Mouse (Mus musculus) lung, embryonic 14.5 days (tissue): ENCODE measurements at regions not wholly inside any gene's neighbourhood (a gene's known extent, or its start where the extent isn't known, plus 50 kb on each side); places are given as distances from the start of the nearest gene placed in this dataset.

ENCODE experiments used
- ATAC-seq: fragments of 200-750 bp; cut with Nextera tagmentation; 2 replicates; pipeline ENCODE4 v1.8.0; 2017; ENCODE audit warnings: mild to moderate bottlenecking, moderate TSS enrichment, moderate library complexity; ENCODE audit not compliant: insufficient read depth
- DNase-seq: peaks from one replicate; pipeline ENCODE4 v3.0.0-alpha.2; 2015
- H3K27ac ChIP-seq: fragments of 300-500 bp; sonication (generic); 2 replicates; pipeline ENCODE4 v1.5.1; 2014; ENCODE audit warnings: low read depth, mild to moderate bottlenecking, moderate library complexity
- H3K27me3 ChIP-seq: fragments of 300-500 bp; sonication (generic); 2 replicates; pipeline ENCODE4 v1.6.1; 2014; ENCODE audit warnings: low read length, control low read depth; ENCODE audit not compliant: insufficient read depth
- H3K36me3 ChIP-seq: fragments of 300-500 bp; sonication (generic); 2 replicates; pipeline ENCODE4 v1.6.1; 2014; ENCODE audit warnings: control low read depth; ENCODE audit not compliant: insufficient read depth
- H3K4me1 ChIP-seq: fragments of 300-500 bp; sonication (generic); 2 replicates; pipeline ENCODE4 v1.6.1; 2014; ENCODE audit warnings: antibody characterized with exemption, control low read depth; ENCODE audit not compliant: insufficient read depth
- H3K4me2 ChIP-seq: fragments of 300-500 bp; sonication (generic); 2 replicates; pipeline ENCODE4 v1.6.1; 2014; ENCODE audit warnings: mild to moderate bottlenecking
- H3K4me3 ChIP-seq: fragments of 300-500 bp; sonication (generic); 2 replicates; pipeline ENCODE4 v1.5.1; 2014; ENCODE audit warnings: low read depth, low read length
- H3K9ac ChIP-seq: fragments of 300-500 bp; sonication (generic); 2 replicates; pipeline ENCODE4 v1.6.1; 2014
- H3K9me3 ChIP-seq: fragments of 300-500 bp; sonication (generic); 2 replicates; pipeline ENCODE4 v1.6.1; 2016; ENCODE audit warnings: low read depth, low read length, control low read depth
- CTCF ChIP-seq: IDR thresholded peaks from 2 replicates; pipeline ENCODE4 v1.5.1; 2016; ENCODE audit warnings: antibody characterized with exemption, low read depth
- WGBS: fragments of 180-500 bp; shearing (Covaris S2); extraction: QIAGEN DNeasy Blood & Tissue Kit; methylation state at CpG from one replicate; pipeline ENCODE4 v1.1.7; 2014; 5-methylcytosine and 5-hydroxymethylcytosine counted together

- TF ChIP-seq CTCF: no peak
- DNase-seq: no peak
- WGBS: 81% methylated on average over 4 of the region's 4 CpGs
These were observed 1455.1 kb downstream of the Rapgef2 start for GRCm38 (mm10) chr3:77831256-77831655.

GRCm38 (mm10) chr3:77830219-77830618, 1456.1 kb downstream of the Rapgef2 start:
- Histone ChIP-seq H3K36me3 (no peaks in the 10 kb centered on the region), H3K9ac (no peak overlapping the region), H3K27me3 (no peaks in the 10 kb centered on the region), H3K9me3 (no peaks in the 10 kb centered on the region), H3K4me2 (no peak overlapping the region), H3K4me3 (no peak overlapping the region), H3K4me1 (no peaks in the 10 kb centered on the region), H3K27ac (no peak overlapping the region)
- ATAC-seq (no peak), DNase-seq (no peak)
- TF ChIP-seq CTCF: no peak

More at GRCm38 (mm10) chr3:77831256-77831655, 1455.1 kb downstream of the Rapgef2 start:
- H3K4me3 ChIP-seq: no peak overlapping the region
- H3K4me2 ChIP-seq: no peak overlapping the region
- ATAC-seq: no peak
- no peaks in the 10 kb centered on the region for H3K4me1 ChIP-seq
- H3K36me3 ChIP-seq: no peaks in the 10 kb centered on the region
- H3K27me3 ChIP-seq: no peaks in the 10 kb centered on the region
- no peaks in the 10 kb centered on the region for H3K9me3 ChIP-seq
- H3K9ac ChIP-seq: no peak overlapping the region
- H3K27ac ChIP-seq: no peak overlapping the region

- ATAC-seq: no peak
- Histone ChIP-seq H3K9ac (no peak overlapping the region), H3K4me1 (no peaks in the 10 kb centered on the region), H3K36me3 (no peaks in the 10 kb centered on the region), H3K9me3 (no peaks in the 10 kb centered on the region), H3K27ac (no peak overlapping the region), H3K4me2 (no peak overlapping the region), H3K4me3 (no peak overlapping the region), H3K27me3 (no peaks in the 10 kb centered on the region)
- 77% methylated on average over 2 of the region's 2 CpGs for WGBS
- DNase-seq: no peak
- TF ChIP-seq CTCF: no peak
These were observed 1485.5 kb downstream of the Rapgef2 start for GRCm38 (mm10) chr3:77800776-77801175.

- Histone ChIP-seq H3K27me3 (no peaks in the 10 kb centered on the region), H3K4me3 (no peak overlapping the region), H3K9ac (no peak overlapping the region), H3K36me3 (no peaks in the 10 kb centered on the region), H3K9me3 (no peaks in the 10 kb centered on the region), H3K27ac (no peak overlapping the region), H3K4me2 (no peak overlapping the region), H3K4me1 (no peaks in the 10 kb centered on the region)
- DNase-seq: no peak
- no peak for ATAC-seq
- no peak for TF ChIP-seq CTCF
These were observed 1504.5 kb downstream of the Rapgef2 start for GRCm38 (mm10) chr3:77781783-77782182.

- DNase-seq: no peak
- no peak overlapping the region for H3K27ac ChIP-seq
- ATAC-seq: no peak
These were observed 1505.0 kb downstream of the Rapgef2 start for GRCm38 (mm10) chr3:77781332-77781731.

GRCm38 (mm10) chr3:77758840-77759361, 1527.4 kb downstream of the Rapgef2 start:
- WGBS: 74% methylated on average over 3 of the region's 3 CpGs
- ATAC-seq (no peak), DNase-seq (no peak)
- no peak for TF ChIP-seq CTCF
- Histone ChIP-seq H3K4me2 (no peak overlapping the region), H3K4me1 (no peaks in the 10 kb centered on the region), H3K9ac (no peak overlapping the region), H3K27ac (no peak overlapping the region), H3K36me3 (no peaks in the 10 kb centered on the region), H3K27me3 (no peaks in the 10 kb centered on the region), H3K4me3 (no peak overlapping the region), H3K9me3 (no peaks in the 10 kb centered on the region)

More at GRCm38 (mm10) chr3:77781332-77781731, 1505.0 kb downstream of the Rapgef2 start:
- Histone ChIP-seq H3K4me2 (no peak overlapping the region), H3K9ac (no peak overlapping the region), H3K36me3 (no peaks in the 10 kb centered on the region), H3K4me3 (no peak overlapping the region), H3K9me3 (no peaks in the 10 kb centered on the region), H3K27me3 (no peaks in the 10 kb centered on the region), H3K4me1 (no peaks in the 10 kb centered on the region)
- TF ChIP-seq CTCF: no peak

DNA sequence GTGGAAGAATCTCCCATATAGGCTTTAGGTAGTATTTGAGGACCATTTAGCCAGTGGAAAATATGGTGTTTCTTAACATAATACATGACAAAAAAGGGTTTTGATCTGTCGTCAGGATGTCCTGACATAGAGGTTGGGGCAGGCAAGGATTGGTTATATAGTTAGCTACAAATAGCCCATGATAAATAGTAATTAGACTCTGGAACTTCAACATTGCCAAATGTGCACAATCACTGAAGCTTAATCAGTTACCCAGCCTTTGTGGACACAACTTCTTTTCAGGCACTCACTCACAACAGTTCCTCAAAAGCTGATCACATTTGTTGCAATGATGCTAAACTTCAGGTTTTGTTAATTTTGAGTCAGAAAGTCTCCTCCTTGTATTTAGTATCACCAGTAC, 1528.0 kb downstream of the Rapgef2 start:
- Histone ChIP-seq H3K9ac (no peak overlapping the region), H3K9me3 (no peaks in the 10 kb centered on the region), H3K27me3 (no peaks in the 10 kb centered on the region), H3K4me3 (no peak overlapping the region), H3K4me1 (no peaks in the 10 kb centered on the region), H3K27ac (no peak overlapping the region), H3K4me2 (no peak overlapping the region), H3K36me3 (no peaks in the 10 kb centered on the region)
- no peak for TF ChIP-seq CTCF
- WGBS: 80% methylated on average over 1 of the region's 1 CpGs
- ATAC-seq (no peak), DNase-seq (no peak)

DNA sequence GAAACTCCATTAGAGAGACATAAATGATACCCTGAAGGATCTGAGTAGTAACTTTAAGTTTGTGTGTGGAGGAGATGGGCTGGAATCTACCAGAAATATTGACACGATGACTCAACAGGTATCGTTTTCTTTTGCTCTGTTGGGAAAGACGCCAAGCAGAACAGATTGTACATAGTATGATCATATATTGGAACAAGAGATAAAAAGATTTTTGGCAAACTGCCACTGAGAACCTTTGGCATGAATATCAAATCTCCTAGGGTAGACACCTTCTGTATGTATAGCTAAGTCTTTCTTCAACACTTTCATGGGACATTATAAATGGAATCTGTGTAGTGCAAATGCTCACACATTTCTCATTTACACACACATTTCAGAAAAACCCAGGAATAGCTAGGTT, 1544.2 kb downstream of the Rapgef2 start:
- WGBS: 81% methylated on average over 3 of the region's 3 CpGs
- Histone ChIP-seq H3K9me3 (no peaks in the 10 kb centered on the region), H3K27me3 (no peaks in the 10 kb centered on the region), H3K27ac (no peak overlapping the region), H3K9ac (no peak overlapping the region), H3K36me3 (no peaks in the 10 kb centered on the region), H3K4me3 (no peak overlapping the region), H3K4me2 (no peak overlapping the region), H3K4me1 (no peaks in the 10 kb centered on the region)
- DNase-seq: no peak
- no peak for ATAC-seq
- TF ChIP-seq CTCF: no peak
